Mouse (Mus musculus) adipocyte (in vitro differentiated cells): ENCODE measurements around the gene Eif4e1b.

Experiments
- DNase-seq: peaks from one replicate; pipeline ENCODE4 v3.0.0-alpha.2; 2016; ENCODE audit warnings: low spot score

Eif4e1b gene

GRCm38 (mm10) chr13:54800206-54800605 lies 16.4 kb downstream of the Eif4e1b start:
- no peak for DNase-seq

GRCm38 (mm10) chr13:54803010-54803409 lies 19.2 kb downstream of the Eif4e1b start:
- DNase-seq, result no peak

- DNase-seq, result no peak
Observed at GRCm38 (mm10) chr13:54805134-54805838, 21.5 kb downstream of the Eif4e1b start.

GRCm38 (mm10) chr13:54806434-54806976 lies 22.7 kb downstream of the Eif4e1b start:
- DNase-seq, result no peak

GRCm38 (mm10) chr13:54808067-54808466 lies 24.3 kb downstream of the Eif4e1b start:
- no peak for DNase-seq

- DNase-seq, result no peak
Observed at GRCm38 (mm10) chr13:54811476-54811875, 27.7 kb downstream of the Eif4e1b start.

GRCm38 (mm10) chr13:54813381-54813780 lies 29.6 kb downstream of the Eif4e1b start:
- no peak for DNase-seq

- DNase-seq, result no peak
Observed at GRCm38 (mm10) chr13:54818399-54819254, 34.8 kb downstream of the Eif4e1b start.

- no peak for DNase-seq
Observed at GRCm38 (mm10) chr13:54821106-54821505, 37.3 kb downstream of the Eif4e1b start.

- DNase-seq, result no peak
Observed at GRCm38 (mm10) chr13:54821931-54822330, 38.1 kb downstream of the Eif4e1b start.

- DNase-seq, result no peak
Observed at GRCm38 (mm10) chr13:54824111-54824931, 40.5 kb downstream of the Eif4e1b start.

- DNase-seq, result no peak
Observed at GRCm38 (mm10) chr13:54827992-54828391, 44.2 kb downstream of the Eif4e1b start.

- DNase-seq, result no peak
Observed at GRCm38 (mm10) chr13:54828508-54828907, 44.7 kb downstream of the Eif4e1b start.

GRCm38 (mm10) chr13:54829450-54829849 lies 45.7 kb downstream of the Eif4e1b start:
- DNase-seq, result no peak

- DNase-seq, result no peak
Observed at GRCm38 (mm10) chr13:54836351-54837030, 52.7 kb downstream of the Eif4e1b start.

GRCm38 (mm10) chr13:54837061-54837460 lies 53.3 kb downstream of the Eif4e1b start:
- no peak for DNase-seq

GRCm38 (mm10) chr13:54837471-54837889 lies 53.7 kb downstream of the Eif4e1b start:
- DNase-seq, result no peak
